Mouse (Mus musculus) C2C12 (cell line): ENCODE data around the gene Bex3. TPM values are rescaled to one million over a fixed set of nuclear protein-coding genes. Genes with fewer than 3 reads are reported as not detected.
"Not testable (repeated sequence)": the region's sequence is repeated elsewhere in the genome, so short reads cannot be mapped to it uniquely, and the experiment has no call there.

Experiments
- H3K27me3 ChIP-seq: one replicate; pipeline ENCODE4 v1.6.1; 2011; ENCODE audit not compliant: control insufficient read depth, insufficient read depth, insufficient read length
- H3K36me3 ChIP-seq: one replicate; pipeline ENCODE4 v1.6.1; 2011; ENCODE audit not compliant: control insufficient read depth, insufficient read depth
- H3K4me3 ChIP-seq: one replicate; pipeline ENCODE4 v1.5.1; 2011; ENCODE audit warnings: mild to moderate bottlenecking, control low read depth; ENCODE audit not compliant: poor library complexity, insufficient read depth, severe bottlenecking
- H3K79me2 ChIP-seq: one replicate; pipeline ENCODE4 v1.6.1; 2011; ENCODE audit not compliant: control insufficient read depth, insufficient read depth
- H3K79me3 ChIP-seq: one replicate; pipeline ENCODE4 v1.6.1; 2011; ENCODE audit warnings: low read depth, control low read depth
- H3ac ChIP-seq: one replicate; pipeline ENCODE3; 2011; ENCODE audit warnings: low read depth; ENCODE audit not compliant: control insufficient read depth, insufficient read length
- CEBPB ChIP-seq: IDR thresholded peaks from one replicate; pipeline ENCODE4 v1.6.1; 2011; ENCODE audit warnings: low read depth, mild to moderate bottlenecking, control low read depth, moderate library complexity
- CTCF ChIP-seq: IDR thresholded peaks from one replicate; pipeline ENCODE4 v1.5.1; 2011; ENCODE audit not compliant: control insufficient read depth, insufficient read depth, insufficient read length
- FOSL1 ChIP-seq: IDR thresholded peaks from one replicate; pipeline ENCODE4 v1.8.0; 2011; ENCODE audit warnings: mild to moderate bottlenecking, low read length; ENCODE audit not compliant: poor library complexity, insufficient read depth, severe bottlenecking
- MAX ChIP-seq: IDR thresholded peaks from one replicate; pipeline ENCODE4 v1.6.1; 2011; ENCODE audit warnings: mild to moderate bottlenecking, control low read depth
- MYOD1 ChIP-seq: IDR thresholded peaks from one replicate; pipeline ENCODE4 v1.6.1; 2011; ENCODE audit warnings: low read depth; ENCODE audit not compliant: control insufficient read depth, insufficient read length
- MYOG ChIP-seq: IDR thresholded peaks from one replicate; pipeline ENCODE4 v1.6.1; 2011; ENCODE audit not compliant: control insufficient read depth, insufficient read length; ENCODE audit errors: extremely low read depth
- USF1 ChIP-seq: IDR thresholded peaks from one replicate; pipeline ENCODE4 v1.6.1; 2011; ENCODE audit warnings: low read depth, mild to moderate bottlenecking, control low read depth, moderate library complexity
- polyA plus RNA-seq: library from polyadenylated mRNA; unstranded; fragments of >200 nt; fragmentation: generic; extraction: Trizol; gene quantifications from one replicate; pipeline ENCODE4 v1.2.1, GENCODE M21; 2012; ENCODE audit warnings: missing spikeins

Gene Bex3
- polyA plus RNA-seq, 1 experiment, result 242 TPM

GRCm38 (mm10) chrX:136245521-136246071 is 24.5 kb upstream of the Bex3 start:
- Histone ChIP-seq H3K4me3 (peak overlapping the region; percentile 52), H3K36me3 (no peaks in the 10 kb centered on the region), H3K79me2 (peaks cover 9% of the 10 kb centered on the region), H3K79me3 (peaks cover 4% of the 10 kb centered on the region), H3ac (peak overlapping the region; percentile 48), H3K27me3 (no peaks in the 10 kb centered on the region)
- TF ChIP-seq MYOG (no peak), MYOD1 (no peak), MAX (no peak), CTCF (no peak), FOSL1 (no peak)

GRCm38 (mm10) chrX:136248811-136249210 is 21.2 kb upstream of the Bex3 start:
- H3K27me3 ChIP-seq, result no peaks in the 10 kb centered on the region
- peaks cover 9% of the 10 kb centered on the region for H3K79me2 ChIP-seq
- H3ac ChIP-seq, result no peak overlapping the region
- no peaks in the 10 kb centered on the region for H3K36me3 ChIP-seq
- TF ChIP-seq CTCF (no peak), MYOD1 (no peak), MAX (no peak), CEBPB (no peak), USF1 (no peak), FOSL1 (no peak), MYOG (no peak)
- no peak overlapping the region for H3K4me3 ChIP-seq
- peaks cover 4% of the 10 kb centered on the region for H3K79me3 ChIP-seq

GRCm38 (mm10) chrX:136249671-136250070 is 20.4 kb upstream of the Bex3 start:
- no peak overlapping the region for H3K4me3 ChIP-seq
- no peak overlapping the region for H3ac ChIP-seq
- H3K79me3 ChIP-seq, result peaks cover 4% of the 10 kb centered on the region
- H3K36me3 ChIP-seq, result no peaks in the 10 kb centered on the region
- H3K27me3 ChIP-seq, result no peaks in the 10 kb centered on the region
- no peak for TF ChIP-seq CTCF
- TF ChIP-seq MYOG, result no peak
- no peak for TF ChIP-seq CEBPB
- no peak for TF ChIP-seq MAX
- no peak for TF ChIP-seq FOSL1
- no peak for TF ChIP-seq USF1
- no peak for TF ChIP-seq MYOD1
- peaks cover 9% of the 10 kb centered on the region for H3K79me2 ChIP-seq

- Histone ChIP-seq H3K36me3 (no peaks in the 10 kb centered on the region), H3ac (no peak overlapping the region), H3K4me3 (no peak overlapping the region), H3K27me3 (no peaks in the 10 kb centered on the region), H3K79me2 (no peaks in the 10 kb centered on the region), H3K79me3 (no peaks in the 10 kb centered on the region)
- TF ChIP-seq MYOD1 (no peak), MYOG (no peak), CEBPB (no peak), FOSL1 (no peak), MAX (no peak), USF1 (no peak), CTCF (no peak)
Observed at GRCm38 (mm10) chrX:136252023-136252729, 17.9 kb upstream of the Bex3 start.

GRCm38 (mm10) chrX:136267720-136268119 is 2.3 kb upstream of the Bex3 start:
- Histone ChIP-seq H3ac (no peak overlapping the region), H3K27me3 (no peaks in the 10 kb centered on the region), H3K36me3 (no peaks in the 10 kb centered on the region), H3K4me3 (no peak overlapping the region), H3K79me3 (no peaks in the 10 kb centered on the region), H3K79me2 (no peaks in the 10 kb centered on the region)
- TF ChIP-seq MYOG (no peak), MAX (no peak), FOSL1 (no peak), USF1 (no peak), CTCF (no peak), CEBPB (no peak), MYOD1 (no peak)

- TF ChIP-seq CEBPB (no peak), FOSL1 (no peak), CTCF (no peak), MYOG (no peak), USF1 (no peak)
Observed at GRCm38 (mm10) chrX:136268173-136268572, 1.9 kb upstream of the Bex3 start.

GRCm38 (mm10) chrX:136270393-136271111 is 499 bp downstream of the Bex3 start:
- H3K79me2 ChIP-seq, H3K79me3 ChIP-seq, H3K36me3 ChIP-seq, H3ac ChIP-seq, H3K27me3 ChIP-seq: not testable (repeated sequence)
- peak overlapping the region; percentile 23 for H3K4me3 ChIP-seq

More at GRCm38 (mm10) chrX:136268173-136268572, 1.9 kb upstream of the Bex3 start:
- H3ac ChIP-seq, result no peak overlapping the region
- H3K36me3 ChIP-seq, result no peaks in the 10 kb centered on the region
- no peaks in the 10 kb centered on the region for H3K79me3 ChIP-seq
- no peak overlapping the region for H3K4me3 ChIP-seq
- H3K27me3 ChIP-seq, result no peaks in the 10 kb centered on the region
- H3K79me2 ChIP-seq, result no peaks in the 10 kb centered on the region
